Comparison of ENCODE assay signal across 20 mouse cellular contexts in the genomic region with DNA sequence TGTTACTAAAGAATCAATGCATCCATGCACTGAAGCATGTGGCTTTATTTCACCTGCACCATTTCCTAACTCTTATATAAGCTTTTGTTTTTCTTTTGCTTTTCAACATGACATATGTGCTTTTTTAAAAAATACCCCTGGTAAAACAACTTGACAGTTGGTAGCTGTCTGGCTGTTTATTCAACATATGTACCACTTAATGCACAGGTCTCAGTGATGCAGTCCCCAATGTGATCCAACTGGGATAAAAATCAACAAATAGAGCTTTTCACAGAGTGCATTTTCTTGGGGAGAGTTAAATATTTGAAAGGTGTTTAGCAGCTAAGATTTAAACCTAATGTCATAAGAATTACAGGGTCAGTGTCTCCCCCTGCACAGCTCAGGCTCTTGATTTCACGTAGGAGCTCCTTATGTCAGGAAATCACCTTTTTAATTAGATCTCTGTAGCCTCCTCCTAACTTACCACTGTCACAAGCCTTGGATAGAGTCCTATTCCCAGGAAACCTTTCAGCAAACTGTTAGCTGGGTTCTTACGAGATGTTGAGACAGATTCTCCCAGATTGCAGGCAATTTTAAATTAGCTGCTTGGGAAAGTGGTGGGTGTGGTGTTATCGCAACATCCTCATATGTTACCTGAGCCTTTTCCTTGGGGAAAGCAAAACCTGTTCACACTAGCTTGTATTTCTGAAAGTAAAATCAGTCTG.
DNase-seq lines count a peak whose midpoint lies in the region; ATAC-seq and TF ChIP-seq lines count a peak whose summit lies in the region.
"Had no signal": no experiment of that assay in that cellular context is flagged by ENCODE, and none has a peak within 500 bp of the region (broad histone marks: within the 10 kb centered on the region; RNA-seq: fewer than 3 reads in every experiment).

No protein-coding gene starts in this region.

- H3K9ac ChIP-seq in forebrain, embryonic 16.5 days (replicated peaks; ENCODE audit: low read depth, low read length), result no peak overlapping the region
- H3K9ac ChIP-seq: embryonic facial prominence, embryonic 13.5 days; midbrain, embryonic 13.5 days had no signal

- H3K4me2 ChIP-seq in forebrain, embryonic 16.5 days (ENCODE audit: low read length), result no peak overlapping the region
- H3K4me2 ChIP-seq: embryonic facial prominence, embryonic 13.5 days; midbrain, embryonic 13.5 days had no signal

- no peak for TF ChIP-seq POLR2A in thymus, adult 2 months (IDR thresholded peaks at IDR 0.05; ENCODE audit: control insufficient read depth, extremely low read depth, insufficient read depth, low read length, poor library complexity)

- intact Hi-C loops in left cerebral cortex, postnatal 14 days (cut with DNase I), result no loop called here

- H3K9me3 ChIP-seq in forebrain, embryonic 16.5 days (ENCODE audit: control insufficient read depth, low read length), result no peaks in the 10 kb centered on the region
- H3K9me3 ChIP-seq: embryonic facial prominence, embryonic 13.5 days; midbrain, embryonic 13.5 days had no signal

- H3K27ac ChIP-seq in forebrain, embryonic 16.5 days (ENCODE audit: low read length), result no peak overlapping the region
- no peak overlapping the region for H3K27ac ChIP-seq in thymus, adult 2 months (ENCODE audit: control insufficient read depth, insufficient read depth, low read length)
- H3K27ac ChIP-seq: embryonic facial prominence, embryonic 13.5 days; heart, adult 2 months; hindbrain, postnatal 0 days; kidney, postnatal 0 days; midbrain, embryonic 13.5 days had no signal

- WGBS in forebrain, embryonic 16.5 days, result 42% methylated on average over 3 of the region's 3 CpGs
- WGBS in thymus, adult 2 months, result 83% methylated on average over 3 of the region's 3 CpGs

- no peaks in the 10 kb centered on the region; the same call in 1 of the 2 replicates for H3K4me1 ChIP-seq in forebrain, embryonic 16.5 days (replicated peaks; ENCODE audit: control insufficient read depth, insufficient read depth, low read length)
- no peaks in the 10 kb centered on the region for H3K4me1 ChIP-seq in thymus, adult 2 months (replicated peaks; ENCODE audit: control insufficient read depth, insufficient read depth, low read length)
- H3K4me1 ChIP-seq: embryonic facial prominence, embryonic 13.5 days; midbrain, embryonic 13.5 days had no signal

- DNase-seq in layer of hippocampus, adult 11-12 months (ENCODE audit: low spot score), result peak; percentile 7
- DNase-seq in layer of hippocampus, adult 9-10 months (ENCODE audit: low spot score), result no peak
- DNase-seq in brain, adult 2 months (ENCODE audit: low read depth, low spot score), result peak; percentile 75
- peak; percentile 12 to 50 for DNase-seq in left cerebral cortex, postnatal 14 days (ENCODE audit: low spot score in 2 of 2)
- DNase-seq in thymus, adult 2 months, result no peak
- no peak for DNase-seq in urinary bladder, postnatal 36 days (ENCODE audit: low spot score in 2 of 2)
- no peak for DNase-seq in lung, postnatal 10 days
- DNase-seq: cerebellum, adult 9-10 months; gastrocnemius, postnatal 10 days; heart, adult 2 months; kidney, adult 11 months; liver; thymus, postnatal 36 days had no signal

- H3K27me3 ChIP-seq in forebrain, embryonic 16.5 days (replicated peaks; ENCODE audit: control insufficient read depth, insufficient read depth, low read length), result no peaks in the 10 kb centered on the region
- H3K27me3 ChIP-seq in thymus, adult 2 months (ENCODE audit: control insufficient read depth, insufficient read depth, low read length), result no peaks in the 10 kb centered on the region
- H3K27me3 ChIP-seq: embryonic facial prominence, embryonic 13.5 days; midbrain, embryonic 13.5 days had no signal

- no peaks in the 10 kb centered on the region for H3K36me3 ChIP-seq in forebrain, embryonic 16.5 days (ENCODE audit: control insufficient read depth, insufficient read depth)
- H3K36me3 ChIP-seq in thymus, adult 2 months (ENCODE audit: control insufficient read depth, insufficient read depth, low read length), result no peaks in the 10 kb centered on the region
- H3K36me3 ChIP-seq: embryonic facial prominence, embryonic 13.5 days; midbrain, embryonic 13.5 days had no signal

- TF ChIP-seq CTCF in thymus, adult 2 months (IDR thresholded peaks at IDR 0.05; ENCODE audit: borderline replicate concordance, control insufficient read depth, extremely low read depth, insufficient read depth, low read length, poor library complexity), result no peak

- no peak overlapping the region for H3K4me3 ChIP-seq in forebrain, embryonic 16.5 days (replicated peaks; ENCODE audit: low read length)
- no peak overlapping the region for H3K4me3 ChIP-seq in thymus, adult 2 months (ENCODE audit: control insufficient read depth, insufficient read depth, low read length)
- H3K4me3 ChIP-seq: embryonic facial prominence, embryonic 13.5 days; heart, adult 2 months; midbrain, embryonic 13.5 days; myocyte had no signal

- peak; percentile 49 for ATAC-seq in forebrain, embryonic 16.5 days
- ATAC-seq: hindbrain, postnatal 0 days; lung, postnatal 0 days; midbrain, embryonic 13.5 days had no signal

Comparison
In these comparisons a context has a peak if more than half of its experiments do, and no peak if none do; other contexts are left out.
1. DNase-seq: peak in layer of hippocampus, adult 11-12 months (single experiment), brain, adult 2 months (single experiment) and left cerebral cortex, postnatal 14 days (2 of 2); none in layer of hippocampus, adult 9-10 months (single experiment), thymus, adult 2 months (single experiment), urinary bladder, postnatal 36 days (0 of 2) and lung, postnatal 10 days (single experiment).